Mouse (Mus musculus): ENCODE results near the gene Car11. TPM values are rescaled to one million over a fixed set of nuclear protein-coding genes. Genes with fewer than 3 reads are reported as not detected.

The Car11 gene
- polyA plus RNA-seq, 1 experiment from 2014 or later: 64.4 TPM

- Histone ChIP-seq H3K4me2 (ENCODE audit: low read length) (no peak overlapping the region), H3K27ac (ENCODE audit: low read length) (no peak overlapping the region), H3K9me3 (ENCODE audit: control insufficient read depth, low read length) (no peaks in the 10 kb centered on the region), H3K27me3 (replicated peaks; ENCODE audit: control insufficient read depth, insufficient read depth, low read length) (no peaks in the 10 kb centered on the region), H3K36me3 (ENCODE audit: control insufficient read depth, insufficient read depth) (no peaks in the 10 kb centered on the region), H3K4me3 (replicated peaks; ENCODE audit: low read length) (no peak overlapping the region), H3K4me1 (replicated peaks; ENCODE audit: control insufficient read depth, insufficient read depth, low read length) (no peaks in the 10 kb centered on the region), H3K9ac (replicated peaks; ENCODE audit: low read depth, low read length) (no peak overlapping the region)
- WGBS: 70% methylated on average over 6 of the region's 6 CpGs
- ATAC-seq: no peak
These were observed 10.5 kb upstream of the Car11 start for GRCm38 (mm10) chr7:45689099-45689498.

GRCm38 (mm10) chr7:45689800-45690199 lies 9.8 kb upstream of the Car11 start:
- Histone ChIP-seq H3K9me3 (ENCODE audit: control insufficient read depth, low read length) (no peaks in the 10 kb centered on the region), H3K4me3 (replicated peaks; ENCODE audit: low read length) (no peak overlapping the region), H3K9ac (replicated peaks; ENCODE audit: low read depth, low read length) (no peak overlapping the region), H3K27ac (ENCODE audit: low read length) (no peak overlapping the region), H3K4me2 (ENCODE audit: low read length) (no peak overlapping the region), H3K36me3 (ENCODE audit: control insufficient read depth, insufficient read depth) (no peaks in the 10 kb centered on the region), H3K4me1 (replicated peaks; ENCODE audit: control insufficient read depth, insufficient read depth, low read length) (no peaks in the 10 kb centered on the region), H3K27me3 (replicated peaks; ENCODE audit: control insufficient read depth, insufficient read depth, low read length) (no peaks in the 10 kb centered on the region)
- WGBS: 83% methylated on average over 11 of the region's 11 CpGs
- no peak for ATAC-seq

- Histone ChIP-seq H3K9ac (replicated peaks; ENCODE audit: low read depth, low read length) (no peak overlapping the region), H3K36me3 (ENCODE audit: control insufficient read depth, insufficient read depth) (no peaks in the 10 kb centered on the region), H3K27me3 (replicated peaks; ENCODE audit: control insufficient read depth, insufficient read depth, low read length) (no peaks in the 10 kb centered on the region), H3K4me3 (replicated peaks; ENCODE audit: low read length) (no peak overlapping the region), H3K9me3 (ENCODE audit: control insufficient read depth, low read length) (no peaks in the 10 kb centered on the region), H3K27ac (ENCODE audit: low read length) (no peak overlapping the region), H3K4me2 (ENCODE audit: low read length) (no peak overlapping the region), H3K4me1 (replicated peaks; ENCODE audit: control insufficient read depth, insufficient read depth, low read length) (no peaks in the 10 kb centered on the region)
- WGBS: 87% methylated on average over 2 of the region's 2 CpGs
- ATAC-seq: no peak
These were observed 7.3 kb upstream of the Car11 start for GRCm38 (mm10) chr7:45692364-45692763.

GRCm38 (mm10) chr7:45693921-45694591 lies 5.6 kb upstream of the Car11 start, which contains the start of gene Sec1:
Gene Sec1, minus strand, starts transcription at chr7:45694402.
- Histone ChIP-seq H3K36me3 (ENCODE audit: control insufficient read depth, insufficient read depth) (no peaks in the 10 kb centered on the region), H3K9me3 (ENCODE audit: control insufficient read depth, low read length) (no peaks in the 10 kb centered on the region), H3K27me3 (replicated peaks; ENCODE audit: control insufficient read depth, insufficient read depth, low read length) (peaks cover 8% of the 10 kb centered on the region; the same call in 1 of the 2 replicates), H3K27ac (ENCODE audit: low read length) (no peak within 1 kb of the TSS), H3K4me3 (replicated peaks; ENCODE audit: low read length) (no peak within 1 kb of the TSS), H3K4me1 (replicated peaks; ENCODE audit: control insufficient read depth, insufficient read depth, low read length) (peaks cover under 1% of the 10 kb centered on the region; the same call in 1 of the 2 replicates), H3K9ac (replicated peaks; ENCODE audit: low read depth, low read length) (no peak within 1 kb of the TSS), H3K4me2 (ENCODE audit: low read length) (no peak within 1 kb of the TSS)
- no peak for ATAC-seq
- WGBS: 93% methylated on average over 50 of the region's 50 CpGs

GRCm38 (mm10) chr7:45695098-45695497 lies 4.5 kb upstream of the Car11 start:
- Histone ChIP-seq H3K36me3 (ENCODE audit: control insufficient read depth, insufficient read depth) (no peaks in the 10 kb centered on the region), H3K27ac (ENCODE audit: low read length) (no peak overlapping the region), H3K27me3 (replicated peaks; ENCODE audit: control insufficient read depth, insufficient read depth, low read length) (peaks cover 13% of the 10 kb centered on the region), H3K4me1 (replicated peaks; ENCODE audit: control insufficient read depth, insufficient read depth, low read length) (peaks cover 8% of the 10 kb centered on the region), H3K4me2 (ENCODE audit: low read length) (no peak overlapping the region), H3K9ac (replicated peaks; ENCODE audit: low read depth, low read length) (no peak overlapping the region), H3K9me3 (ENCODE audit: control insufficient read depth, low read length) (no peaks in the 10 kb centered on the region), H3K4me3 (replicated peaks; ENCODE audit: low read length) (no peak overlapping the region)
- WGBS: 32% methylated on average over 6 of the region's 6 CpGs
- ATAC-seq: no peak

GRCm38 (mm10) chr7:45697894-45698293 lies 1.7 kb upstream of the Car11 start:
- no peaks in the 10 kb centered on the region for H3K36me3 ChIP-seq (ENCODE audit: control insufficient read depth, insufficient read depth)
- H3K9ac ChIP-seq (replicated peaks; ENCODE audit: low read depth, low read length): no peak overlapping the region
- H3K27ac ChIP-seq (ENCODE audit: low read length): no peak overlapping the region
- 85% methylated on average over 5 of the region's 7 CpGs for WGBS
- ATAC-seq: no peak
- no peak overlapping the region for H3K4me3 ChIP-seq (replicated peaks; ENCODE audit: low read length)
- H3K4me2 ChIP-seq (ENCODE audit: low read length): no peak overlapping the region
- no peaks in the 10 kb centered on the region for H3K9me3 ChIP-seq (ENCODE audit: control insufficient read depth, low read length)
- H3K4me1 ChIP-seq (replicated peaks; ENCODE audit: control insufficient read depth, insufficient read depth, low read length): peaks cover 24% of the 10 kb centered on the region
- H3K27me3 ChIP-seq (replicated peaks; ENCODE audit: control insufficient read depth, insufficient read depth, low read length): peaks cover 17% of the 10 kb centered on the region

GRCm38 (mm10) chr7:45700301-45701015 lies 815 bp downstream of the Car11 start:
- peak overlapping the region; percentile 84 for H3K4me2 ChIP-seq (ENCODE audit: low read length)
- peak overlapping the region; percentile 72 for H3K27ac ChIP-seq (ENCODE audit: low read length)
- H3K9me3 ChIP-seq (ENCODE audit: control insufficient read depth, low read length): no peaks in the 10 kb centered on the region
- peak overlapping the region; percentile 74 for H3K9ac ChIP-seq (replicated peaks; ENCODE audit: low read depth, low read length)
- under 1% methylated on average over 20 of the region's 20 CpGs for WGBS
- no peaks in the 10 kb centered on the region for H3K36me3 ChIP-seq (ENCODE audit: control insufficient read depth, insufficient read depth)
- ATAC-seq: peak; percentile 30
- peaks cover 17% of the 10 kb centered on the region for H3K27me3 ChIP-seq (replicated peaks; ENCODE audit: control insufficient read depth, insufficient read depth, low read length)
- H3K4me3 ChIP-seq (replicated peaks; ENCODE audit: low read length): peak overlapping the region; percentile 55
- peaks cover 38% of the 10 kb centered on the region for H3K4me1 ChIP-seq (replicated peaks; ENCODE audit: control insufficient read depth, insufficient read depth, low read length)

- no peak for ATAC-seq
- Histone ChIP-seq H3K36me3 (ENCODE audit: control insufficient read depth, insufficient read depth) (no peaks in the 10 kb centered on the region), H3K9ac (replicated peaks; ENCODE audit: low read depth, low read length) (peak overlapping the region; percentile 74), H3K4me1 (replicated peaks; ENCODE audit: control insufficient read depth, insufficient read depth, low read length) (peaks cover 44% of the 10 kb centered on the region), H3K9me3 (ENCODE audit: control insufficient read depth, low read length) (no peaks in the 10 kb centered on the region), H3K27ac (ENCODE audit: low read length) (peak overlapping the region; percentile 29), H3K4me3 (replicated peaks; ENCODE audit: low read length) (peak overlapping the region; percentile 55), H3K4me2 (ENCODE audit: low read length) (peak overlapping the region; percentile 84), H3K27me3 (replicated peaks; ENCODE audit: control insufficient read depth, insufficient read depth, low read length) (peaks cover 17% of the 10 kb centered on the region)
- WGBS: 29% methylated on average over 11 of the region's 11 CpGs
These were observed 1.4 kb downstream of the Car11 start for GRCm38 (mm10) chr7:45701072-45701471.

GRCm38 (mm10) chr7:45701607-45702006 lies 2.0 kb downstream of the Car11 start:
- H3K4me3 ChIP-seq (replicated peaks; ENCODE audit: low read length): peak overlapping the region; percentile 55
- no peaks in the 10 kb centered on the region for H3K36me3 ChIP-seq (ENCODE audit: control insufficient read depth, insufficient read depth)
- H3K4me1 ChIP-seq (replicated peaks; ENCODE audit: control insufficient read depth, insufficient read depth, low read length): peaks cover 49% of the 10 kb centered on the region
- peaks cover 17% of the 10 kb centered on the region for H3K27me3 ChIP-seq (replicated peaks; ENCODE audit: control insufficient read depth, insufficient read depth, low read length)
- no peak overlapping the region for H3K9ac ChIP-seq (replicated peaks; ENCODE audit: low read depth, low read length)
- no peak for ATAC-seq
- peak overlapping the region; percentile 84 for H3K4me2 ChIP-seq (ENCODE audit: low read length)
- 85% methylated on average over 11 of the region's 11 CpGs for WGBS
- no peak overlapping the region for H3K27ac ChIP-seq (ENCODE audit: low read length)
- H3K9me3 ChIP-seq (ENCODE audit: control insufficient read depth, low read length): no peaks in the 10 kb centered on the region
